Mouse (Mus musculus): Measurements from ENCODE around the gene Gm10053.

DNA sequence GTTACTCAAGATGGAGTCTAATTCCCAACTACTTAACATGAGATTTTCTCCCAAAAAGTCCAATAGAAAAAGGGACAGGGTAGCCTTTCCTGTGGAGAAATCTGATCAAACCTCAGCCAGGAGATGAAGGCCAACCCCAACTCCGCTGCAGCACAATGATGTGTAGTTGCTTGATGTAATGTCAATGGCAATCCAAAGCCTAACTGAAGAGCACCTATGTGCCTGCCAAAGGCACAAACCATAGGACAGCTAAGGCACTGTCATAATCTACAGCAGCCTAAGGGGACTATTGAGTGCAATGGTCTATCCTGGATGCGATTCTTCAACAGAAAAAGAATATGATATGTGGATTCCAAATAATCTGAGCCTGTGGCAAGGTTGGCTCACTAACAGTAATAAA lies 27.3 kb downstream of the Gm10053 start:
- TF ChIP-seq CTCF (IDR thresholded peaks at IDR 0.05) = no peak
- TF ChIP-seq EP300 (IDR thresholded peaks at IDR 0.05) = no peak

Data from lung, postnatal 0 days (tissue).